Mouse (Mus musculus) liver, postnatal 0 days (tissue): Measurements from ENCODE around the gene Cdc6. TPM values are rescaled to one million over a fixed set of nuclear protein-coding genes. Genes with fewer than 3 reads are reported as not detected.

Source experiments
- ATAC-seq: fragments of 200-750 bp; cut with Nextera tagmentation; 2 replicates; pipeline ENCODE4 v1.8.0; 2017; ENCODE audit warnings: mild to moderate bottlenecking, moderate library complexity
- DNase-seq: peaks from one replicate; pipeline ENCODE4 v3.0.0-alpha.2; 2016
- H3K27ac ChIP-seq: fragments of 300-500 bp; sonication (generic); 2 replicates; pipeline ENCODE4 v1.5.1; 2014; ENCODE audit warnings: antibody characterized with exemption, moderate library complexity, mild to moderate bottlenecking, low read depth
- H3K27me3 ChIP-seq: fragments of 300-500 bp; sonication (generic); 2 replicates; pipeline ENCODE4 v1.6.1; 2014; ENCODE audit warnings: low read length, control low read depth, mixed read lengths; ENCODE audit not compliant: insufficient read depth
- H3K36me3 ChIP-seq: fragments of 300-500 bp; sonication (generic); replicated peaks from 2 replicates; pipeline ENCODE4 v1.6.1; 2014; ENCODE audit warnings: mild to moderate bottlenecking, control low read depth, low read length, moderate library complexity, mixed read lengths; ENCODE audit not compliant: insufficient read depth
- H3K4me1 ChIP-seq: fragments of 300-500 bp; sonication (generic); 2 replicates; pipeline ENCODE4 v1.6.1; 2014; ENCODE audit warnings: antibody characterized with exemption, mild to moderate bottlenecking, control low read depth; ENCODE audit not compliant: insufficient read depth
- H3K4me2 ChIP-seq: fragments of 300-500 bp; sonication (generic); 2 replicates; pipeline ENCODE4 v1.6.1; 2014; ENCODE audit warnings: low read depth, mild to moderate bottlenecking, low read length, moderate library complexity, mixed read lengths
- H3K4me3 ChIP-seq: fragments of 300-500 bp; sonication (generic); 2 replicates; pipeline ENCODE4 v1.5.1; 2014; ENCODE audit warnings: low read depth, low read length
- H3K9ac ChIP-seq: fragments of 300-500 bp; sonication (generic); replicated peaks from 2 replicates; pipeline ENCODE4 v1.6.1; 2014; ENCODE audit warnings: mild to moderate bottlenecking, moderate library complexity
- H3K9me3 ChIP-seq: fragments of 300-500 bp; sonication (generic); 2 replicates; pipeline ENCODE4 v1.6.1; 2016; ENCODE audit warnings: mild to moderate bottlenecking, control low read depth, low read length, mixed read lengths
- CTCF ChIP-seq: sonication (generic); IDR thresholded peaks from 2 replicates; pipeline ENCODE4 v1.5.1; 2016; ENCODE audit warnings: antibody characterized with exemption, low read depth
- EP300 ChIP-seq: IDR thresholded peaks from 2 replicates; pipeline ENCODE4 v1.6.1; 2016; ENCODE audit warnings: antibody characterized with exemption, low read depth, mild to moderate bottlenecking
- WGBS: fragments of 180-500 bp; shearing (Covaris S2); extraction: QIAGEN DNeasy Blood & Tissue Kit; methylation state at CpG from one replicate; pipeline ENCODE4 v1.1.7; 2014; ENCODE audit not compliant: insufficient replicate concordance; 5-methylcytosine and 5-hydroxymethylcytosine counted together
- polyA plus RNA-seq: library from polyadenylated mRNA; unstranded; fragments of >200 nt; fragmentation: Nextera tagmentation; extraction: Ambion mirVana; gene quantifications from 2 replicates; pipeline ENCODE4 v1.2.1, GENCODE M21; 2015

Cdc6 gene
- polyA plus RNA-seq, 1 experiment from 2014 or later = 22.3 TPM

GRCm38 (mm10) chr11:98889077-98889476, 18.5 kb upstream of the Cdc6 start:
- H3K36me3 ChIP-seq = peaks cover 68% of the 10 kb centered on the region
- ATAC-seq = no peak
- no peak for TF ChIP-seq CTCF
- TF ChIP-seq EP300 = no peak
- no peak overlapping the region for H3K27ac ChIP-seq
- H3K9ac ChIP-seq = no peak overlapping the region
- no peak overlapping the region for H3K4me3 ChIP-seq
- no peaks in the 10 kb centered on the region for H3K9me3 ChIP-seq
- H3K4me2 ChIP-seq = no peak overlapping the region
- DNase-seq = no peak
- 80% methylated on average over 4 of the region's 4 CpGs for WGBS
- no peaks in the 10 kb centered on the region for H3K4me1 ChIP-seq
- no peaks in the 10 kb centered on the region for H3K27me3 ChIP-seq

- Histone ChIP-seq H3K4me1 (no peaks in the 10 kb centered on the region), H3K9ac (no peak overlapping the region), H3K27ac (no peak overlapping the region), H3K27me3 (no peaks in the 10 kb centered on the region), H3K4me2 (no peak overlapping the region), H3K4me3 (no peak overlapping the region), H3K9me3 (no peaks in the 10 kb centered on the region), H3K36me3 (peaks cover 71% of the 10 kb centered on the region)
- no peak for TF ChIP-seq CTCF
- no peak for TF ChIP-seq EP300
- ATAC-seq (no peak), DNase-seq (no peak)
- 73% methylated on average over 5 of the region's 5 CpGs for WGBS
Measured at GRCm38 (mm10) chr11:98889977-98890376, 17.6 kb upstream of the Cdc6 start.

- WGBS = 69% methylated on average over 5 of the region's 5 CpGs
- Histone ChIP-seq H3K9me3 (no peaks in the 10 kb centered on the region), H3K4me1 (no peaks in the 10 kb centered on the region), H3K27me3 (no peaks in the 10 kb centered on the region), H3K4me3 (no peak overlapping the region), H3K4me2 (no peak overlapping the region), H3K27ac (no peak overlapping the region), H3K9ac (no peak overlapping the region), H3K36me3 (peaks cover 67% of the 10 kb centered on the region)
- ATAC-seq = no peak
- TF ChIP-seq CTCF (no peak), EP300 (no peak)
- DNase-seq = no peak
Measured at GRCm38 (mm10) chr11:98892426-98892825, 15.2 kb upstream of the Cdc6 start.

- peaks cover 12% of the 10 kb centered on the region for H3K4me1 ChIP-seq
- H3K4me3 ChIP-seq = no peak overlapping the region
- peak overlapping the region; percentile 40; the same call in 1 of the 2 replicates for H3K4me2 ChIP-seq
- H3K36me3 ChIP-seq = peaks cover 56% of the 10 kb centered on the region
- no peaks in the 10 kb centered on the region for H3K27me3 ChIP-seq
- H3K27ac ChIP-seq = peak overlapping the region; percentile 58
- DNase-seq = no peak
- WGBS = 45% methylated on average over 12 of the region's 12 CpGs
- no peak for TF ChIP-seq CTCF
- no peak for TF ChIP-seq EP300
- no peaks in the 10 kb centered on the region for H3K9me3 ChIP-seq
- ATAC-seq = no peak
- no peak overlapping the region for H3K9ac ChIP-seq
Measured at GRCm38 (mm10) chr11:98900529-98901125, 7.0 kb upstream of the Cdc6 start.

- Histone ChIP-seq H3K9me3 (no peaks in the 10 kb centered on the region), H3K4me2 (no peak overlapping the region), H3K27ac (no peak overlapping the region), H3K4me1 (peaks cover 27% of the 10 kb centered on the region), H3K27me3 (no peaks in the 10 kb centered on the region), H3K36me3 (peaks cover 37% of the 10 kb centered on the region), H3K4me3 (no peak overlapping the region), H3K9ac (no peak overlapping the region)
- no peak for ATAC-seq
- TF ChIP-seq EP300 = no peak
- no peak for TF ChIP-seq CTCF
- no peak for DNase-seq
- 59% methylated on average over 10 of the region's 10 CpGs for WGBS
Measured at GRCm38 (mm10) chr11:98902621-98903245, 4.9 kb upstream of the Cdc6 start.

GRCm38 (mm10) chr11:98904577-98904976, 3.0 kb upstream of the Cdc6 start:
- Histone ChIP-seq H3K4me2 (peak overlapping the region; percentile 35), H3K9ac (no peak overlapping the region)
- TF ChIP-seq CTCF (no peak), EP300 (peak; percentile 95)

More at GRCm38 (mm10) chr11:98904577-98904976, 3.0 kb upstream of the Cdc6 start:
- Histone ChIP-seq H3K27ac (peak overlapping the region; percentile 55), H3K4me1 (peaks cover 39% of the 10 kb centered on the region), H3K9me3 (no peaks in the 10 kb centered on the region), H3K27me3 (no peaks in the 10 kb centered on the region), H3K4me3 (no peak overlapping the region), H3K36me3 (peaks cover 26% of the 10 kb centered on the region)
- ATAC-seq = peak; percentile 47
- DNase-seq = no peak
- WGBS = 25% methylated on average over 2 of the region's 2 CpGs
